Mouse (Mus musculus) intestine, postnatal 0 days (tissue): Measurements from ENCODE around the gene Cd164l2. TPM values are rescaled to one million over a fixed set of nuclear protein-coding genes. Genes with fewer than 3 reads are reported as not detected.

ENCODE experiments used
- ATAC-seq: fragments of 200-750 bp; cut with Nextera tagmentation; 2 replicates; pipeline ENCODE4 v1.8.0; 2017; ENCODE audit warnings: mild to moderate bottlenecking, moderate TSS enrichment, moderate library complexity
- H3K27ac ChIP-seq: fragments of 300-500 bp; sonication (generic); 2 replicates; pipeline ENCODE4 v1.5.1; 2014; ENCODE audit warnings: mild to moderate bottlenecking, low read depth, low read length, moderate library complexity
- H3K27me3 ChIP-seq: fragments of 300-500 bp; sonication (generic); replicated peaks from 2 replicates; pipeline ENCODE4 v1.6.1; 2014; ENCODE audit warnings: low read length, mixed read lengths; ENCODE audit not compliant: control insufficient read depth, insufficient read depth
- H3K36me3 ChIP-seq: fragments of 300-500 bp; sonication (generic); 2 replicates; pipeline ENCODE4 v1.6.1; 2014; ENCODE audit warnings: mild to moderate bottlenecking, moderate library complexity; ENCODE audit not compliant: control insufficient read depth, insufficient read depth
- H3K4me1 ChIP-seq: fragments of 300-500 bp; sonication (generic); replicated peaks from 2 replicates; pipeline ENCODE4 v1.6.1; 2014; ENCODE audit warnings: antibody characterized with exemption, low read length, mixed read lengths; ENCODE audit not compliant: control insufficient read depth, insufficient read depth
- H3K4me2 ChIP-seq: fragments of 300-500 bp; sonication (generic); replicated peaks from 2 replicates; pipeline ENCODE4 v1.6.1; 2014; ENCODE audit warnings: low read depth, mild to moderate bottlenecking, moderate library complexity
- H3K4me3 ChIP-seq: fragments of 300-500 bp; sonication (generic); 2 replicates; pipeline ENCODE4 v1.5.1; 2014; ENCODE audit warnings: low read depth, low read length
- H3K9ac ChIP-seq: fragments of 300-500 bp; sonication (generic); 2 replicates; pipeline ENCODE4 v1.6.1; 2014; ENCODE audit warnings: mild to moderate bottlenecking, low read depth, low read length
- H3K9me3 ChIP-seq: fragments of 300-500 bp; sonication (generic); 2 replicates; pipeline ENCODE4 v1.6.1; 2016; ENCODE audit warnings: mixed run types; ENCODE audit not compliant: control insufficient read depth
- CTCF ChIP-seq: sonication (generic); IDR thresholded peaks from 2 replicates; pipeline ENCODE4 v1.5.1; 2016; ENCODE audit warnings: low read depth, mild to moderate bottlenecking, control low read depth, antibody characterized with exemption, moderate library complexity
- WGBS: fragments of 180-500 bp; shearing (Covaris S2); extraction: QIAGEN DNeasy Blood & Tissue Kit; methylation state at CpG from one replicate; pipeline ENCODE4 v1.1.7; 2014; 5-methylcytosine and 5-hydroxymethylcytosine counted together
- polyA plus RNA-seq: library from polyadenylated mRNA; unstranded; fragments of >200 nt; fragmentation: Nextera tagmentation; extraction: Ambion mirVana; gene quantifications from 2 replicates; pipeline ENCODE4 v1.2.1, GENCODE M21; 2015

Gene Cd164l2
- polyA plus RNA-seq, 1 experiment from 2014 or later, result 0.94 TPM

- no peaks in the 10 kb centered on the region for H3K36me3 ChIP-seq
- WGBS, result 75% methylated on average over 10 of the region's 10 CpGs
- H3K27me3 ChIP-seq, result no peaks in the 10 kb centered on the region
- H3K4me2 ChIP-seq, result no peak overlapping the region
- no peak for TF ChIP-seq CTCF
- no peaks in the 10 kb centered on the region for H3K4me1 ChIP-seq
- H3K4me3 ChIP-seq, result no peak overlapping the region
- no peak overlapping the region for H3K27ac ChIP-seq
- no peak for ATAC-seq
- H3K9ac ChIP-seq, result no peak overlapping the region
- no peaks in the 10 kb centered on the region for H3K9me3 ChIP-seq
Observed at GRCm38 (mm10) chr4:133226073-133226472, 14.1 kb downstream of the Cd164l2 start.

GRCm38 (mm10) chr4:133227636-133228035, 15.7 kb downstream of the Cd164l2 start:
- no peak overlapping the region for H3K27ac ChIP-seq
- H3K9ac ChIP-seq, result no peak overlapping the region
- 69% methylated on average over 8 of the region's 8 CpGs for WGBS
- ATAC-seq, result 0 out of 2 replicates have a peak, but pooled peaks have one; percentile 8
- TF ChIP-seq CTCF, result no peak
- no peak overlapping the region for H3K4me3 ChIP-seq
- no peaks in the 10 kb centered on the region for H3K27me3 ChIP-seq
- no peaks in the 10 kb centered on the region for H3K36me3 ChIP-seq
- H3K9me3 ChIP-seq, result no peaks in the 10 kb centered on the region
- no peaks in the 10 kb centered on the region for H3K4me1 ChIP-seq
- no peak overlapping the region for H3K4me2 ChIP-seq

- Histone ChIP-seq H3K27me3 (no peaks in the 10 kb centered on the region), H3K4me1 (no peaks in the 10 kb centered on the region), H3K36me3 (no peaks in the 10 kb centered on the region), H3K9ac (no peak overlapping the region), H3K4me3 (no peak overlapping the region), H3K27ac (no peak overlapping the region), H3K9me3 (no peaks in the 10 kb centered on the region), H3K4me2 (no peak overlapping the region)
- TF ChIP-seq CTCF, result no peak
- no peak for ATAC-seq
- WGBS, result 80% methylated on average over 8 of the region's 8 CpGs
Observed at GRCm38 (mm10) chr4:133229582-133229981, 17.7 kb downstream of the Cd164l2 start.

- H3K4me3 ChIP-seq, result no peak overlapping the region
- no peak for ATAC-seq
- H3K36me3 ChIP-seq, result no peaks in the 10 kb centered on the region
- WGBS, result 34% methylated on average over 10 of the region's 10 CpGs
- no peaks in the 10 kb centered on the region for H3K9me3 ChIP-seq
- no peak overlapping the region for H3K27ac ChIP-seq
- TF ChIP-seq CTCF, result peak; percentile 79
- no peaks in the 10 kb centered on the region for H3K4me1 ChIP-seq
- no peak overlapping the region for H3K4me2 ChIP-seq
- no peak overlapping the region for H3K9ac ChIP-seq
- H3K27me3 ChIP-seq, result peaks cover 3% of the 10 kb centered on the region; the same call in 1 of the 2 replicates
Observed at GRCm38 (mm10) chr4:133233285-133233976, 21.5 kb downstream of the Cd164l2 start.

- Histone ChIP-seq H3K9ac (no peak overlapping the region), H3K9me3 (no peaks in the 10 kb centered on the region), H3K27ac (no peak overlapping the region), H3K4me3 (no peak overlapping the region), H3K36me3 (no peaks in the 10 kb centered on the region), H3K4me2 (no peak overlapping the region), H3K27me3 (peaks cover 3% of the 10 kb centered on the region; the same call in 1 of the 2 replicates), H3K4me1 (no peaks in the 10 kb centered on the region)
- no peak for ATAC-seq
- 60% methylated on average over 5 of the region's 5 CpGs for whole genome bisulfite sequencing
- no peak for TF ChIP-seq CTCF
Observed at GRCm38 (mm10) chr4:133234771-133235170, 22.8 kb downstream of the Cd164l2 start.

GRCm38 (mm10) chr4:133235415-133235814, 23.5 kb downstream of the Cd164l2 start:
- H3K4me3 ChIP-seq, result no peak overlapping the region
- no peaks in the 10 kb centered on the region for H3K9me3 ChIP-seq
- no peak overlapping the region for H3K27ac ChIP-seq
- no peak overlapping the region for H3K4me2 ChIP-seq
- WGBS, result 84% methylated on average over 5 of the region's 5 CpGs
- H3K9ac ChIP-seq, result no peak overlapping the region
- no peaks in the 10 kb centered on the region for H3K4me1 ChIP-seq
- H3K36me3 ChIP-seq, result no peaks in the 10 kb centered on the region
- H3K27me3 ChIP-seq, result peaks cover 3% of the 10 kb centered on the region; the same call in 1 of the 2 replicates
- no peak for ATAC-seq
- TF ChIP-seq CTCF, result 0 out of 2 replicates have a peak, but pooled peaks have one; percentile 15
